Mouse (Mus musculus): ENCODE data around the gene Mup7.
"Not testable (repeated sequence)": the region's sequence is repeated elsewhere in the genome, so short reads cannot be mapped to it uniquely, and the experiment has no call there.

Gene Mup7

DNA sequence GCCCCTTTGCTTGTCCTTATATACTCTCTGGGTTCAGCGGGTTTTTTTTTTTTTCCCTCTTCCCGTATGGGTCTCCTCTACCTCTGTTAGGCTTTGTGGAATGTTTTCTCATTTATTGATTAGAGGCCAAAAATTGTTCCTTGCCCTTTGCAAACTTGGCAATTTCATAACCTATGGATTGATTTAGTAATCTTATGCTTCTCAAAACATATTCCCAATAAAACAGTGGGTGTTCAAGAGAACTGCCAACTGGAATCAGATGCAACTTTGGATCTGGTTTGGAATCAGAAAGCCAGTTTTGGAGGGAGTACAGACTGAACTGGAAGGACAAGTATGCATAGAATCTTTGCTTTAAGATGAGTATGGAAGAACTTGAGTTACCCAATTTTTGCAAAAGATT, at the start of gene Mup7:
Gene Mup7, minus strand, starts transcription at position 101 of the 400 bp plus-strand sequence.
- not testable (repeated sequence) for DNase-seq (ENCODE audit: low read depth)

DNA sequence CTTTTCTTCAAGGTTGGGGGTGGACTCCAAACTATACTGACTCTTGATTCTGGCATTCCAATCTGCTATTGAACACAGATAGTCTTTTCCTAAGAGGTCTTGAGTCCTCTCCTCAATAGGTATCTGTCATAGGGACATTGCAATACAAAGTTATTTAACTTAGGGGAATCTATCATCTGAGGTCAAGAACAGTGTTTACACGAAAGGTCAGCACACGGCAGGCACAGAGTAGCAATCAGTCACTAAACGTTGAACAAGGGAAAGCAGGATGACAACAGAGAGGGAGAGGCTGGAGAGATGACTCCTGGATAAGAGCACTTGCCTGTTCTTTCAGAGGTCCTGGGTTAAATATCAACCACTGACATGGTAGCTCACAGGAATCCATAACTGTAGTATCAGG, 9.6 kb upstream of the Mup7 start:
- not testable (repeated sequence) for DNase-seq (ENCODE audit: low read depth)

DNA sequence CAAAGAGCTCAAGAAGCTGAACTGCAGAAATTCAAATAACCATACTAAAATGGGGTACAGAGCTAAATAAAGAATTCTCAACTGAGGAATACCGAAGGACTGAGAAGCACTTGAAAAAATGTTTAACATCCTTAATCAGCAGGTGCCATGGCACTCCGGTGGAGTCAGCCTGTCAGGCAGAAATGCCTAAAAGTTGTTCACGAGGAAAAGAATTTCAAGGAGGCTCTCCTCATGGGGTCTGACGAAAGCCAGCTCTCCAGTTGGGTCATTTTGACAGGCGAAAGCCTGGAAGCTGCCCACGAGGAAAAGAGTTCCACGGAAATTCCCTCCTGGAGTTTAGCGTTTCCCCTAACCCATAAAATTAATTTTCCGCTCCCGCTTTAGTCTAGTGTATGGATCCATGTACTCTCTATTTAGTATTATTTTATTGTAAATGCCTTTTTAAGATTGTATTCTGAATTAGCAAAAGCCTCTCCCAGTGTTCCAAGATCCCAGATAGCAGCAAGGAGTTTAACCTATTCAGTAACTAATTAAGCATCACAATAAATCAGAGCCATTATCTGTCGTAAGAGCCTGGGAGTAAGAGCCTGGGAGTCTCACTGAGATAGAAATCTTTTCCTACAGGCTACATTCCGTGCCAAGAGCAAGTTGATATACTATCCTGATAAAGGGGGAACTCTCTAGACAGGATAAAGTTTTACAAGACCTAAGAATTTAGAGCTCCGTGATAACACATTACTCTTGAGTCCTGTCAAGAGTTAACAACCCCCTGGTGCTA, 40.8 kb downstream of the Mup7 start:
- DNase-seq (ENCODE audit: low read depth): not testable (repeated sequence)

DNA sequence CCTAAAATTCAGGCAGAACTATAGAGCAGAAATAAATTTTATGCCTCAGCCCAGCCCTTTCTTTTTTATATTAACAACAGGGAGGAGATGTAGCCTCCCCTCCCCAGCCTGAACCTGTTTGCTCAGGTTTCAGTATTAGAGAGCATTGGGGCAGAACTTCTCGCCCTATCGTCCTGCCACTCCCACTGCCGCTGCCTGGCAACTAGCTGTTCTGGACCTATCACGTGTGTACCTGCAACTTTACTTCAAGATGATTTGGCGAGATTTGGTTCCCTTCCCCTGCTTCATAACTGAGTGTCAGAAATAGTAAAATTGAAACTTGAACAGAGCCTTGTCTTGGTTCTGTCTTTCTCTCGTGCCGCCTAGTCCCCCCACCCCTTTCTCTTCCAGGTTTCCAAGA, 50.1 kb downstream of the Mup7 start:
- DNase-seq (ENCODE audit: low read depth): not testable (repeated sequence)

Measured in 416B (cell line).